Mouse (Mus musculus): ENCODE measurements at regions not wholly inside any gene's neighbourhood (a gene's known extent, or its start where the extent isn't known, plus 50 kb on each side); places are given as distances from the start of the nearest gene placed in this dataset.
"Not testable (repeated sequence)": the region's sequence is repeated elsewhere in the genome, so short reads cannot be mapped to it uniquely, and the experiment has no call there.

GRCm38 (mm10) chr2:107869304-107869958, 579.0 kb downstream of the Kcna4 start:
- no peak for DNase-seq

GRCm38 (mm10) chr2:107879663-107880062, 589.2 kb downstream of the Kcna4 start:
- no peak for DNase-seq

- DNase-seq: no peak
Observed at GRCm38 (mm10) chr2:107886063-107886762, 595.8 kb downstream of the Kcna4 start.

GRCm38 (mm10) chr2:107888245-107888644, 597.8 kb downstream of the Kcna4 start:
- no peak for DNase-seq

GRCm38 (mm10) chr2:107925116-107925515, 634.7 kb downstream of the Kcna4 start:
- DNase-seq: no peak

GRCm38 (mm10) chr2:107926606-107927005, 636.2 kb downstream of the Kcna4 start:
- DNase-seq: no peak

- no peak for DNase-seq
Observed at GRCm38 (mm10) chr2:107935336-107935735, 644.9 kb downstream of the Kcna4 start.

GRCm38 (mm10) chr2:107935775-107936174, 645.3 kb downstream of the Kcna4 start:
- no peak for DNase-seq

GRCm38 (mm10) chr2:107941374-107941773, 650.9 kb downstream of the Kcna4 start:
- DNase-seq: no peak

GRCm38 (mm10) chr2:107945837-107946451, 655.5 kb downstream of the Kcna4 start:
- peak; percentile 15 for DNase-seq

GRCm38 (mm10) chr2:107955608-107956127, 665.2 kb downstream of the Kcna4 start:
- not testable (repeated sequence) for DNase-seq

GRCm38 (mm10) chr2:107963921-107964320, 673.5 kb downstream of the Kcna4 start:
- not testable (repeated sequence) for DNase-seq

GRCm38 (mm10) chr2:107964841-107965240, 674.4 kb downstream of the Kcna4 start:
- DNase-seq: no peak

- no peak for DNase-seq
Observed at GRCm38 (mm10) chr2:107965336-107966306, 675.2 kb downstream of the Kcna4 start.

GRCm38 (mm10) chr2:107968526-107968925, 678.1 kb downstream of the Kcna4 start:
- no peak for DNase-seq

- DNase-seq: no peak
Observed at GRCm38 (mm10) chr2:107969526-107969925, 679.1 kb downstream of the Kcna4 start.

- DNase-seq: peak; percentile 17
Observed at GRCm38 (mm10) chr2:107973528-107973927, 683.1 kb downstream of the Kcna4 start.

GRCm38 (mm10) chr2:107994831-107995230, 704.4 kb downstream of the Kcna4 start:
- DNase-seq: no peak

- DNase-seq: no peak
Observed at GRCm38 (mm10) chr2:108011534-108011933, 721.1 kb downstream of the Kcna4 start.

- no peak for DNase-seq
Observed at GRCm38 (mm10) chr2:108023206-108023605, 732.8 kb downstream of the Kcna4 start.

GRCm38 (mm10) chr2:108030657-108031056, 740.2 kb downstream of the Kcna4 start:
- no peak for DNase-seq

- no peak for DNase-seq
Observed at GRCm38 (mm10) chr2:108032301-108033013, 742.0 kb downstream of the Kcna4 start.
